Mouse (Mus musculus) frontal cortex, adult 2 months (tissue): ENCODE data around the gene Pfn3. TPM values are rescaled to one million over a fixed set of nuclear protein-coding genes. Genes with fewer than 3 reads are reported as not detected.

Source experiments
- DNase-seq, 2 experiments: peaks; one replicate each; pipeline ENCODE4 v3.0.0; 2022; ENCODE audit warnings: low spot score in 1 of 2; ENCODE audit errors: extremely low spot score in 1 of 2
- polyA plus RNA-seq: library from polyadenylated mRNA; depleted of rRNA; stranded (reverse); fragments of >200 nt; gene quantifications from 2 replicates; pipeline ENCODE4 v1.2.3, GENCODE M21; 2012; rRNA removed

Gene Pfn3
- polyA plus RNA-seq, 1 experiment, result 0.42 TPM

- DNase-seq, result no peak
Measured at GRCm38 (mm10) chr13:55400039-55400346, 15.0 kb downstream of the Pfn3 start.

- DNase-seq, result no peak
Measured at GRCm38 (mm10) chr13:55399300-55400038, 15.6 kb downstream of the Pfn3 start.

DNA sequence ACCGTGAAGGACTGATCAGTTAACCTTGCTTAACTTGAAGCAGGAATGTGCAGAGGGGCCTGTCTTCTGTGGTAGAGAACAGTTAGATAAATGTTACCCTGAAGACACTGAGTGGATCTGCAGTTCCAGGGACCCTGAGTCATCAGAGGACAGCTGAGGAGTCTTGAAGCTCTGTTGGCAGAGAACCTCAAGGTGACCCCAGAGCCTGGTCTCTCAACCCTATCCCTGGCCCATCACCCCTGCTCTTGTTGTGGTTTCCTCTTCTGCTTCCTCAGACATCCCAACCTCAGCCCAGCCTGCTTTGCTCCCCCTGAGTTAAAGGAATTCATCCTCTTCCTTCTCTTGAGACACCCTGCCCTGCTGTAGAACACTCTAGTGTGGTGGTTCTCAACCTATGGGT is 16.9 kb downstream of the Pfn3 start, which contains the start of gene Slc34a1:
Gene Slc34a1, plus strand, starts transcription at position 100 of the 400 bp plus-strand sequence.
- no peak for DNase-seq

GRCm38 (mm10) chr13:55392933-55393332 is 22.1 kb downstream of the Pfn3 start:
- DNase-seq, result no peak

- DNase-seq, result no peak
Measured at GRCm38 (mm10) chr13:55391626-55392029, 23.4 kb downstream of the Pfn3 start.

GRCm38 (mm10) chr13:55390644-55391043 is 24.4 kb downstream of the Pfn3 start:
- no peak for DNase-seq

DNA sequence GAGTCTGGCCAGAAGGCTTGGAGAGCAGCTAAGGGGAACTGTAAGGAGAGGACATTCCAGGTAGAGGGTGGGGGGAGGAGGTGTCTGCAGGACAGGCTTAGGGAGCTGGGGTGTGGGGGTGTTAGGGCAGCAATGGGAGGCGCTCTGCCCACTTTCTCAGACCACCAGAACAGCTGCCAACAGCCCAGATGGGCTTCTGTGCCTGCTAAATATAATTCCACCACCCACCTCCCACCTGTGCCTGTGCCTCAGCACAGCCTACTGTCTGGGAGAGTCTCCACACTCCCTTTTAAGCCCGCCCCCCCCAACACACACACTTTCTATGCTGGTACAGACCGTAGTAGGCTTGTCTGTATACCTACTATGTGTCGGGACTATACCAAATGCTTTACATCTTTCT is 33.2 kb downstream of the Pfn3 start:
- DNase-seq, result peak; percentile 75 to 86

GRCm38 (mm10) chr13:55378907-55379580 is 36.0 kb downstream of the Pfn3 start:
- DNase-seq, result no peak

GRCm38 (mm10) chr13:55375877-55376276 is 39.2 kb downstream of the Pfn3 start:
- DNase-seq, result no peak

- DNase-seq, result no peak
Measured at GRCm38 (mm10) chr13:55374206-55374924, 40.7 kb downstream of the Pfn3 start.

DNA sequence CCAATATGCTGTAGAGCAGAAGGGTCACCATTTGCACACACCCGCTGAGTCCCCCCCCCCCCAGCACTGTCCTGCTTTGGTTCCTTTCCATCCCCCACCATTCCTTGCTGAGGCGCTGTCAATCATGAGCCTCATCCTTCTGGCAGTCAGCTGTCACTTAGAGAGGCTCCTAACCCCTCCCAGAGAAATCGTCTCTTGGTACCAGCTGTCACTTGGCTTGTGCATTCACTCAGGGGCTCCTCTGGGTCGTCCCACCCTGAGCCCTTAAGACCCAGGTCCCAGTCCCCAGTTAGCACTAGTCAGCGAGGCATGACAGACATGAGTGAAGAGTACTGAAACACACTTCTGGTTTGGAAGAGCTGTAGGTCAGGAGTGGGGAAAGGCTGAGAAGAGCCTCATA is 43.3 kb downstream of the Pfn3 start:
- no peak for DNase-seq

GRCm38 (mm10) chr13:55371007-55371681 is 43.9 kb downstream of the Pfn3 start:
- DNase-seq, result peak in 1 of 2 experiments; percentile 45

DNA sequence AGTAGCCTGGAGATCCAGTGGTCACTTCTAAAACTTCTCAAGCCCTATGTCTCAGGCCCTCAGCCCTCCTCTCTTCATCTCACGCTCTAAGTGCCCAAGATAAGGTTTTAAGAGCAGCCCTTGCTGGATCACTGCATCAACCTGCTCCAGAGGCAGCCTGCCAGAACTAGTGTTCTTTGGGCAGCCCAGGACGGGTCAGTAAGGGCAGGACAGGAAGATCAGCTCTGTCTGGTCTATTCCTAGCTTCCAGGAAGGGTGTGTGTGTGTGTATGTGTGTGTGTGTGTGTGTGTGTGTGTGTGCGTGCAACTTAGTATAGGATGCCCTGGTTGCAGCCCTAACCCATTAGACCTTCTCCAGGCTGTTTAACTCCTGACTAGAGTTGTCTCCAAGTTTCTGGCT is 44.8 kb downstream of the Pfn3 start:
- DNase-seq, result no peak

DNA sequence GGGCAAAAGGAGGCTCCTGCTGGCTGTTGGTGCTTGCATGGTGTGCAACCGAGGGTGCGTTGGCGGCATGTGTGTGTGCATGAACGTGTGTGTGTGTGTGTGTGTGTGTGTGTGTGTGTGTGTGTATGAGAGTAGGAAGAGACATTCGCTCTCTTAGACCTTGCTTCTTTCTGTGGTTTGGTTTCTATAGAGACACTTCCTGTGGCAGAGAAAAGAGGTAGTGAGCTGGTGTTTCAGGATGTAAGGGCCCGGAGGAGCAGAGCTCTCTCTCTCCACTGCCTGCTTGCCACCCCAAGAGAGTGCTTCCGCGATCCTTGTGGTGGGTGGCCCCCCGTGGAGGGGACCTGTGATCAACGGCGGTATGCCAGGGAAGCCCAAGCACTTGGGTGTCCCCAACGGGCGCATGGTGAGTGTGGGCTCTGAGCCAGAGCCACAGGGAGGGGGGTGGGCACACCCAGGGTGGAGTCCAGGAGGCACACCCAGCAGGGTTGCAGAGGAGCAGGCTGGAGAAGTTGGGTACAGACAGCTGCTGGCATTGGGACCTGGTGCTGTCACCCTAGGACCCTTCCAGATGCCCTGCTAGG is 45.4 kb downstream of the Pfn3 start, which contains the start of gene Rgs14:
Gene Rgs14, plus strand, starts transcription at position 202 of the 584 bp plus-strand sequence.
- DNase-seq, result peak; percentile 39 to 69

DNA sequence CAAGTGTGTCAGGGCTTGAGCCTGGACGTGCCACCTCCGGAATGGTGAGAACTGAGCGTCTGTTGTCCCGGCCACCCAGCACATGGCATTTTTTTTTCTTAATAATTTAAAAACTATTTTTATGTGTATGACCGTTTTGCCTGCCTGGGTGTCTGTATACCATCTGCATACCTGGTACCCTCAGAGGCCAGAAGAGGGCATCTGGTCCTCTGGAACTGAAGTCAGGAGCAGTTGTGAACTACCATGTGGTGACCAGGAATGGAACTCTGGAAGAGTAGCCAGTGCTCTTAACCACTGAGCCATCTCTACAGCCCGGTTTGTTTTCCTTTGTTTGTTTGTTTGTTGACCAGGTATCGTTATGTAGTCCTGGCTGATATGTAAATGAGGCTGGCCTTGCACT is 46.6 kb downstream of the Pfn3 start:
- DNase-seq, result no peak

Other genes starting within 250 kb of the Pfn3 start
- 38.3 and 41.3 TPM in 2 replicates for gene Nsd1, start 205.4 kb downstream of the Pfn3 start, polyA plus RNA-seq
- gene Prelid1, start 94.7 kb downstream of the Pfn3 start, polyA plus RNA-seq, result 145 and 163 TPM in 2 replicates
- gene Rab24, start 93.3 kb downstream of the Pfn3 start, polyA plus RNA-seq, result 142 and 148 TPM in 2 replicates
- 1.3 and 1.5 TPM in 2 replicates for gene Mxd3, start 85.4 kb downstream of the Pfn3 start, polyA plus RNA-seq
- gene Lman2, start 52.4 kb downstream of the Pfn3 start, polyA plus RNA-seq, result 52.9 and 57.3 TPM in 2 replicates
- 32.8 and 44.1 TPM in 2 replicates for gene Rgs14, start 45.5 kb downstream of the Pfn3 start, polyA plus RNA-seq
- 0.54 and 0.55 TPM in 2 replicates for gene Slc34a1, start 17.0 kb downstream of the Pfn3 start, polyA plus RNA-seq
- 0.57 and 0.82 TPM in 2 replicates for gene F12, start 11.6 kb upstream of the Pfn3 start, polyA plus RNA-seq
- gene Grk6, start 29.8 kb upstream of the Pfn3 start, polyA plus RNA-seq, result 70.6 and 74.3 TPM in 2 replicates
- 67.1 and 81.0 TPM in 2 replicates for gene Prr7, start 49.0 kb upstream of the Pfn3 start, polyA plus RNA-seq
- gene Dbn1, start 72.9 kb upstream of the Pfn3 start, polyA plus RNA-seq, result 366 and 391 TPM in 2 replicates
- 174 and 242 TPM in 2 replicates for gene Pdlim7, start 98.4 kb upstream of the Pfn3 start, polyA plus RNA-seq
- gene Dok3, start 114.1 kb upstream of the Pfn3 start, polyA plus RNA-seq, result 14.7 and 19.6 TPM in 2 replicates
- gene Ddx41, start 121.4 kb upstream of the Pfn3 start, polyA plus RNA-seq, result 83.9 and 92.8 TPM in 2 replicates
- gene Fam193b, start 155.9 kb upstream of the Pfn3 start, polyA plus RNA-seq, result 171 and 177 TPM in 2 replicates
- gene Tmed9, start 158.5 kb upstream of the Pfn3 start, polyA plus RNA-seq, result 97.8 and 113 TPM in 2 replicates
- gene B4galt7, start 184.7 kb upstream of the Pfn3 start, polyA plus RNA-seq, result 30.3 and 33.1 TPM in 2 replicates
- gene Caml, start 207.8 kb upstream of the Pfn3 start, polyA plus RNA-seq, result 67.9 and 74.5 TPM in 2 replicates
- gene Ddx46, start 219.8 kb upstream of the Pfn3 start, polyA plus RNA-seq, result 51.7 and 54.2 TPM in 2 replicates